Mouse (Mus musculus) small intestine, adult 2 months (tissue): ENCODE measurements at regions not wholly inside any gene's neighbourhood (a gene's known extent, or its start where the extent isn't known, plus 50 kb on each side); places are given as distances from the start of the nearest gene placed in this dataset.

Experiments used
- H3K27ac ChIP-seq: fragments of 200-500 bp; 2 replicates; pipeline ENCODE4 v1.5.1; 2012; ENCODE audit warnings: low read depth, low read length, control low read depth, inconsistent platforms; ENCODE audit not compliant: insufficient read depth
- H3K27me3 ChIP-seq: fragments of 200-500 bp; 2 replicates; pipeline ENCODE4 v1.6.1; 2012; ENCODE audit warnings: mild to moderate bottlenecking, moderate library complexity, low read length, inconsistent platforms; ENCODE audit not compliant: control insufficient read depth, insufficient read depth
- H3K36me3 ChIP-seq: fragments of 200-500 bp; 2 replicates; pipeline ENCODE4 v1.6.1; 2012; ENCODE audit warnings: mild to moderate bottlenecking, low read length, control low read depth, inconsistent platforms; ENCODE audit not compliant: control insufficient read depth, insufficient read depth
- H3K4me1 ChIP-seq: fragments of 200-500 bp; 2 replicates; pipeline ENCODE4 v1.6.1; 2012; ENCODE audit warnings: low read length, inconsistent platforms, mixed read lengths; ENCODE audit not compliant: control insufficient read depth, insufficient read depth, insufficient read length
- H3K4me3 ChIP-seq: fragments of 200-500 bp; 2 replicates; pipeline ENCODE4 v1.5.1; 2012; ENCODE audit warnings: low read depth, mild to moderate bottlenecking, control low read depth, inconsistent platforms, low read length, moderate library complexity
- CTCF ChIP-seq: fragments of 200-500 bp; IDR thresholded peaks from 2 replicates; pipeline ENCODE4 v1.5.1; 2012; ENCODE audit warnings: low read depth, mild to moderate bottlenecking, control low read depth, inconsistent platforms, low read length, moderate library complexity, mixed read lengths; ENCODE audit not compliant: insufficient replicate concordance, insufficient read length; ENCODE audit errors: extremely low read depth
- POLR2A ChIP-seq: fragments of 200-500 bp; IDR thresholded peaks from 2 replicates; pipeline ENCODE4 v1.6.1; 2012; ENCODE audit warnings: low read depth, mild to moderate bottlenecking, control low read depth, inconsistent platforms, low read length, moderate library complexity
- WGBS: fragments of 180-500 bp; shearing (Covaris S2); methylation state at CpG from one replicate; pipeline ENCODE4 v1.1.7; 2018; 5-methylcytosine and 5-hydroxymethylcytosine counted together

- no peak overlapping the region for H3K4me3 ChIP-seq
- TF ChIP-seq POLR2A = no peak
- no peak for TF ChIP-seq CTCF
- H3K27me3 ChIP-seq = no peaks in the 10 kb centered on the region
Measured at GRCm38 (mm10) chr13:41541139-41541538, 54.0 kb upstream of the Nedd9 start.

GRCm38 (mm10) chr13:41546063-41546462 is 58.9 kb upstream of the Nedd9 start:
- H3K4me1 ChIP-seq = peaks cover 6% of the 10 kb centered on the region; the same call in 1 of the 2 replicates
- H3K27me3 ChIP-seq = no peaks in the 10 kb centered on the region
- no peak overlapping the region for H3K27ac ChIP-seq
- no peaks in the 10 kb centered on the region for H3K36me3 ChIP-seq
- H3K4me3 ChIP-seq = no peak overlapping the region
- TF ChIP-seq CTCF (no peak), POLR2A (no peak)
- WGBS = 91% methylated on average over 8 of the region's 8 CpGs

More at GRCm38 (mm10) chr13:41541139-41541538, 54.0 kb upstream of the Nedd9 start:
- Histone ChIP-seq H3K4me1 (no peaks in the 10 kb centered on the region), H3K27ac (no peak overlapping the region), H3K36me3 (no peaks in the 10 kb centered on the region)
- WGBS = 88% methylated on average over 3 of the region's 3 CpGs

- H3K4me1 ChIP-seq = peaks cover 6% of the 10 kb centered on the region; the same call in 1 of the 2 replicates
- no peaks in the 10 kb centered on the region for H3K27me3 ChIP-seq
- 82% methylated on average over 9 of the region's 9 CpGs for WGBS
- H3K36me3 ChIP-seq = no peaks in the 10 kb centered on the region
- H3K4me3 ChIP-seq = no peak overlapping the region
- TF ChIP-seq POLR2A (no peak), CTCF (no peak)
- no peak overlapping the region for H3K27ac ChIP-seq
Measured at GRCm38 (mm10) chr13:41546531-41546930, 59.2 kb upstream of the Tmem170b start.

GRCm38 (mm10) chr13:41549283-41549682 is 56.4 kb upstream of the Tmem170b start:
- TF ChIP-seq CTCF = no peak
- no peak for TF ChIP-seq POLR2A
- 34% methylated on average over 6 of the region's 6 CpGs for WGBS
- no peaks in the 10 kb centered on the region for H3K27me3 ChIP-seq
- no peak overlapping the region for H3K4me3 ChIP-seq
- no peak overlapping the region for H3K27ac ChIP-seq
- H3K36me3 ChIP-seq = no peaks in the 10 kb centered on the region
- H3K4me1 ChIP-seq = peaks cover 6% of the 10 kb centered on the region; the same call in 1 of the 2 replicates

GRCm38 (mm10) chr13:41550246-41550900 is 55.3 kb upstream of the Tmem170b start:
- H3K27ac ChIP-seq = no peak overlapping the region
- H3K27me3 ChIP-seq = no peaks in the 10 kb centered on the region
- H3K4me3 ChIP-seq = no peak overlapping the region
- TF ChIP-seq CTCF = no peak
- no peak for TF ChIP-seq POLR2A
- peaks cover 6% of the 10 kb centered on the region; the same call in 1 of the 2 replicates for H3K4me1 ChIP-seq
- no peaks in the 10 kb centered on the region for H3K36me3 ChIP-seq
- 32% methylated on average over 8 of the region's 8 CpGs for WGBS

- no peaks in the 10 kb centered on the region for H3K36me3 ChIP-seq
- no peak overlapping the region for H3K4me3 ChIP-seq
- H3K27me3 ChIP-seq = no peaks in the 10 kb centered on the region
- WGBS = 84% methylated on average over 14 of the region's 14 CpGs
- 0 out of 2 replicates have a peak overlapping the region, but pooled peaks have one; percentile 30 for H3K27ac ChIP-seq
- H3K4me1 ChIP-seq = peaks cover 6% of the 10 kb centered on the region; the same call in 1 of the 2 replicates
- TF ChIP-seq POLR2A (no peak), CTCF (no peak)
Measured at GRCm38 (mm10) chr13:41551711-41552349, 53.9 kb upstream of the Tmem170b start.

- 82% methylated on average over 7 of the region's 7 CpGs for WGBS
- no peak overlapping the region for H3K4me3 ChIP-seq
- H3K27ac ChIP-seq = no peak overlapping the region
- TF ChIP-seq CTCF = no peak
- TF ChIP-seq POLR2A = no peak
- H3K36me3 ChIP-seq = no peaks in the 10 kb centered on the region
- H3K4me1 ChIP-seq = peaks cover 6% of the 10 kb centered on the region; the same call in 1 of the 2 replicates
- no peaks in the 10 kb centered on the region for H3K27me3 ChIP-seq
Measured at GRCm38 (mm10) chr13:41554401-41554800, 51.3 kb upstream of the Tmem170b start.
